Mouse (Mus musculus): ENCODE data around the gene Eef1b2. TPM values are rescaled to one million over a fixed set of nuclear protein-coding genes. Genes with fewer than 3 reads are reported as not detected.

The Eef1b2 gene
- total and polyA plus RNA-seq, 2 experiments from 2014 or later = 449 to 653 TPM

- H3K36me3 ChIP-seq (ENCODE audit: insufficient read depth, low read length) = no peaks in the 10 kb centered on the region
- DNase-seq (ENCODE audit: low spot score) (no peak), ATAC-seq (ENCODE audit: low FRiP score) (no peak)
- H3K4me1 ChIP-seq (ENCODE audit: insufficient read depth, low read length) = no peaks in the 10 kb centered on the region
- no peaks in the 10 kb centered on the region for H3K27me3 ChIP-seq (ENCODE audit: insufficient read depth, low read length)
- no peaks in the 10 kb centered on the region for H3K9me3 ChIP-seq (ENCODE audit: low read length)
- H3K4me2 ChIP-seq (ENCODE audit: low read depth, low read length, poor library complexity, severe bottlenecking) = no peak overlapping the region
- H3K27ac ChIP-seq (ENCODE audit: low read depth, low read length) = peak overlapping the region; percentile 39; the same call in 1 of the 2 replicates
- WGBS = 50% methylated on average over 7 of the region's 7 CpGs
- no peak for TF ChIP-seq CTCF (IDR thresholded peaks at IDR 0.05)
- no peak overlapping the region for H3K9ac ChIP-seq (replicated peaks; ENCODE audit: low read length, poor library complexity, severe bottlenecking)
- H3K4me3 ChIP-seq (ENCODE audit: low read depth, low read length) = no peak overlapping the region
Observed at GRCm38 (mm10) chr1:63214631-63215030, 38.0 kb downstream of the Eef1b2 start.

DNA sequence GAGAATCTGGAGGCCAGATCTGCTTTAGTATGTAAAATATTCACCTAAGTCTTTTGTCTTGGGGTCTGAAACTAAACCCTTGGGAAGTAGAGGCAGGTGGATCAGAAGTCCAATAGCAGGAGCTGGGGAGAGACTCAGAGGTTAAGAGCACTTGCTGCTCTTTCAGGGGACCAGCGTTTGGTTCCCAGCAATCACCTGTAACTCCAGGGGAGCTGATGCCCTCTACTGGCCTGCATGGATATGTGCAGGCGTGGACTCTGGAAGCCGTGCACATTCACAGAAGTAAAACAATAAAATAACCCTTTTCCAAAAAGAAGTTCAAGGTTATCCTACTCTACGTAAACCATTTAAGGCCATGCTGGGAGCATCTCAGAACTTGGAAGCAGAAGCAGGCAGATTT, 42.7 kb downstream of the Eef1b2 start:
- TF ChIP-seq CTCF (IDR thresholded peaks at IDR 0.05) = 0 out of 2 replicates have a peak, but pooled peaks have one; percentile 1
- DNase-seq (ENCODE audit: low spot score) (no peak), ATAC-seq (ENCODE audit: low FRiP score) (no peak)
- Histone ChIP-seq H3K36me3 (ENCODE audit: insufficient read depth, low read length) (no peaks in the 10 kb centered on the region), H3K4me1 (ENCODE audit: insufficient read depth, low read length) (no peaks in the 10 kb centered on the region), H3K4me3 (ENCODE audit: low read depth, low read length) (no peak overlapping the region), H3K27ac (ENCODE audit: low read depth, low read length) (no peak overlapping the region), H3K9me3 (ENCODE audit: low read length) (no peaks in the 10 kb centered on the region), H3K4me2 (ENCODE audit: low read depth, low read length, poor library complexity, severe bottlenecking) (no peak overlapping the region), H3K9ac (replicated peaks; ENCODE audit: low read length, poor library complexity, severe bottlenecking) (no peak overlapping the region), H3K27me3 (ENCODE audit: insufficient read depth, low read length) (no peaks in the 10 kb centered on the region)
- WGBS = 94% methylated on average over 4 of the region's 4 CpGs

DNA sequence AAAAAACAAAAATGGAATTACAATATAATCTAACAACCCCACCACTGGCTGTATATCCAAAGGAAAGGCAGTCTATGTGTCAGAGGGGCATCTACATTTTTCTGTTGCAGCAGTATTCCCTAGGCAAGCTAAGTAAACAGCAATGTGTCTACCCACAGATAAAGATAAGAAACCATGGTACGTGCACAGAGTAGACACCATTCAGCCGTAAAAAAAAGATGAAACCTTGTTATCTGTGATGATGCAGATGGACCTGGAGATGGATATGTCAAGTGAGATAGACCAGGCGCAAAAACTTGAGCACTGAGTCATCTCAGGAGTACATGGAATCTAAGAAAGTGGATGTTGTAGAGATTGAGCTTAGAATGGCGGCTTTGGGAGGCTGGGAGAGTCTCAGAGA, 48.4 kb downstream of the Eef1b2 start:
- no peaks in the 10 kb centered on the region for H3K36me3 ChIP-seq (ENCODE audit: insufficient read depth, low read length)
- no peak overlapping the region for H3K4me3 ChIP-seq (ENCODE audit: low read depth, low read length)
- no peaks in the 10 kb centered on the region for H3K4me1 ChIP-seq (ENCODE audit: insufficient read depth, low read length)
- no peak overlapping the region for H3K4me2 ChIP-seq (ENCODE audit: low read depth, low read length, poor library complexity, severe bottlenecking)
- TF ChIP-seq CTCF (IDR thresholded peaks at IDR 0.05) = no peak
- WGBS = 89% methylated on average over 4 of the region's 4 CpGs
- H3K27ac ChIP-seq (ENCODE audit: low read depth, low read length) = no peak overlapping the region
- no peak for DNase-seq (ENCODE audit: low spot score)
- no peak overlapping the region for H3K9ac ChIP-seq (replicated peaks; ENCODE audit: low read length, poor library complexity, severe bottlenecking)
- H3K9me3 ChIP-seq (ENCODE audit: low read length) = no peaks in the 10 kb centered on the region
- no peak for ATAC-seq (ENCODE audit: low FRiP score)
- no peaks in the 10 kb centered on the region for H3K27me3 ChIP-seq (ENCODE audit: insufficient read depth, low read length)

- Histone ChIP-seq H3K27me3 (ENCODE audit: insufficient read depth, low read length) (no peaks in the 10 kb centered on the region), H3K9ac (replicated peaks; ENCODE audit: low read length, poor library complexity, severe bottlenecking) (no peak overlapping the region), H3K4me3 (ENCODE audit: low read depth, low read length) (no peak overlapping the region), H3K9me3 (ENCODE audit: low read length) (no peaks in the 10 kb centered on the region), H3K4me1 (ENCODE audit: insufficient read depth, low read length) (no peaks in the 10 kb centered on the region), H3K36me3 (ENCODE audit: insufficient read depth, low read length) (no peaks in the 10 kb centered on the region), H3K4me2 (ENCODE audit: low read depth, low read length, poor library complexity, severe bottlenecking) (no peak overlapping the region), H3K27ac (ENCODE audit: low read depth, low read length) (no peak overlapping the region)
- WGBS = 14% methylated on average over 7 of the region's 7 CpGs
- DNase-seq (ENCODE audit: low spot score) = no peak
- no peak for TF ChIP-seq CTCF (IDR thresholded peaks at IDR 0.05)
- ATAC-seq (ENCODE audit: low FRiP score) = no peak
Observed at GRCm38 (mm10) chr1:63225890-63226289, 49.3 kb downstream of the Eef1b2 start.

DNA sequence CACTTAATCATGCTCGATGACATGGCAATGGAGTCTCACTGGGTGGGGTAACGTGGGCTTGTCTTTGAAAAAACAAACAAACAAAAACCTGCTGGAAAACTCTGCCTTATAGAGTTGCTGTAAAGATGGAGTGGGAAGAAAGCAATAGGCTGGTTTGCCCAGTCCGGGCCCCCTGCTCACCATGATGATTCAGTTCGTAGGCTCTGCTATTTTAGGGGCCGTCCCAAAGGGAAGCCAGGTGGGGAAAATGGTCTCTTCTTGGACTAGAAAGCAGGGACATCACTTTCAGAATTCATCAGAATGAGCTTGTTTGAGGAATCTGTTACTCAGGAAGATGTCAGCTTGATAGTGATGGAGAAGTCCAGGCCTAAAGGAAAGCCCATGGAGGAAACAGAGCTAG, 50.6 kb downstream of the Eef1b2 start:
- no peak for ATAC-seq (ENCODE audit: low FRiP score)
- H3K9ac ChIP-seq (replicated peaks; ENCODE audit: low read length, poor library complexity, severe bottlenecking) = no peak overlapping the region
- H3K4me3 ChIP-seq (ENCODE audit: low read depth, low read length) = no peak overlapping the region
- H3K4me1 ChIP-seq (ENCODE audit: insufficient read depth, low read length) = no peaks in the 10 kb centered on the region
- H3K27me3 ChIP-seq (ENCODE audit: insufficient read depth, low read length) = no peaks in the 10 kb centered on the region
- H3K27ac ChIP-seq (ENCODE audit: low read depth, low read length) = no peak overlapping the region
- no peak for TF ChIP-seq CTCF (IDR thresholded peaks at IDR 0.05)
- H3K4me2 ChIP-seq (ENCODE audit: low read depth, low read length, poor library complexity, severe bottlenecking) = no peak overlapping the region
- DNase-seq (ENCODE audit: low spot score) = no peak
- WGBS = 84% methylated on average over 5 of the region's 5 CpGs
- H3K36me3 ChIP-seq (ENCODE audit: insufficient read depth, low read length) = no peaks in the 10 kb centered on the region
- no peaks in the 10 kb centered on the region for H3K9me3 ChIP-seq (ENCODE audit: low read length)

Small RNAs within 50 kb of the gene (microRNA-seq; reads per million reads assigned to microRNA genes)
- gene Gm24557 (ENCODE audit: borderline number of aligned reads) (not detected), gene Gm27512 (ENCODE audit: borderline number of aligned reads) (not detected)

Other genes with a start within 250 kb of the Eef1b2 start
- gene Ino80d, start 62.2 kb upstream of the Eef1b2 start, total RNA-seq (2014; rRNA removed) = 11.0 and 15.0 TPM in 2 replicates
- 5.1 and 7.3 TPM in 2 replicates for gene Ino80d, start 62.2 kb upstream of the Eef1b2 start, polyA plus RNA-seq (2015; fragmentation: Nextera tagmentation; extraction: Ambion mirVana)
- gene Ndufs1, start within 50 bp of the Eef1b2 start, total RNA-seq (2014; rRNA removed) = 117 and 137 TPM in 2 replicates
- 128 and 134 TPM in 2 replicates for gene Ndufs1, start within 50 bp of the Eef1b2 start, polyA plus RNA-seq (2015; fragmentation: Nextera tagmentation; extraction: Ambion mirVana)
- 0.16 and 1.2 TPM in 2 replicates for gene Gpr1, start 37.7 kb downstream of the Eef1b2 start, total RNA-seq (2014; rRNA removed)
- 1.2 TPM in 2 replicates for gene Gpr1, start 37.7 kb downstream of the Eef1b2 start, polyA plus RNA-seq (2015; fragmentation: Nextera tagmentation; extraction: Ambion mirVana)
- 31.6 and 35.3 TPM in 2 replicates for gene Zdbf2, start 96.4 kb downstream of the Eef1b2 start, total RNA-seq (2014; rRNA removed)
- 26.7 and 45.9 TPM in 2 replicates for gene Zdbf2, start 96.4 kb downstream of the Eef1b2 start, polyA plus RNA-seq (2015; fragmentation: Nextera tagmentation; extraction: Ambion mirVana)